Mouse (Mus musculus) cerebellum, adult 2 months (tissue): ENCODE measurements around the gene Cdca7l. TPM values are rescaled to one million over a fixed set of nuclear protein-coding genes. Genes with fewer than 3 reads are reported as not detected.
A peak's percentile ranks its signal among the peaks of the same experiment; 100 is the strongest.

Source experiments
- DNase-seq, 2 experiments: peaks; one replicate each; pipeline ENCODE4 v3.0.0; 2021
- H3K27ac ChIP-seq: fragments of 200-500 bp; 2 replicates; pipeline ENCODE4 v1.5.1; 2012; ENCODE audit warnings: low read length, control low read depth, inconsistent platforms; ENCODE audit not compliant: insufficient read depth
- H3K27me3 ChIP-seq: fragments of 200-500 bp; 2 replicates; pipeline ENCODE4 v1.6.1; 2012; ENCODE audit warnings: inconsistent platforms, mild to moderate bottlenecking, low read length, moderate library complexity; ENCODE audit not compliant: control insufficient read depth, insufficient read depth
- H3K4me1 ChIP-seq: fragments of 200-500 bp; 2 replicates; pipeline ENCODE4 v1.6.1; 2011; ENCODE audit warnings: low read length; ENCODE audit not compliant: control insufficient read depth, insufficient read depth
- H3K4me3 ChIP-seq: fragments of 200-500 bp; replicated peaks from 2 replicates; pipeline ENCODE3; 2011; ENCODE audit warnings: mild to moderate bottlenecking, low read depth, low read length, control low read depth; ENCODE audit not compliant: insufficient read depth
- CTCF ChIP-seq: fragments of 200-500 bp; IDR thresholded peaks from 2 replicates; pipeline ENCODE4 v1.5.1; 2011; ENCODE audit warnings: low read depth, mild to moderate bottlenecking, control low read depth, low read length, moderate library complexity, borderline replicate concordance; ENCODE audit not compliant: insufficient read depth
- POLR2A ChIP-seq: fragments of 200-500 bp; IDR thresholded peaks from 2 replicates; pipeline ENCODE4 v1.6.1; 2011; ENCODE audit warnings: low read length, control low read depth, borderline replicate concordance; ENCODE audit not compliant: insufficient read depth
- WGBS: fragments of 180-500 bp; shearing (Covaris S2); methylation state at CpG from one replicate; pipeline ENCODE4 v1.1.7; 2018; 5-methylcytosine and 5-hydroxymethylcytosine counted together
- polyA plus RNA-seq: library from polyadenylated mRNA; depleted of rRNA; stranded (reverse); fragments of >200 nt; gene quantifications from 2 replicates; pipeline ENCODE4 v1.2.3, GENCODE M21; 2012

Cdca7l gene
- polyA plus RNA-seq, 1 experiment: 1.0 TPM

- TF ChIP-seq POLR2A (no peak), CTCF (no peak)
- Histone ChIP-seq H3K27me3 (no peaks in the 10 kb centered on the region), H3K27ac (no peak overlapping the region), H3K4me1 (0 out of 2 replicates have a peak, but pooled peaks cover 2% of the 10 kb centered on the region), H3K4me3 (no peak overlapping the region)
- DNase-seq: no peak
- 19% methylated on average over 4 of the region's 4 CpGs for WGBS
Measured at GRCm38 (mm10) chr12:117795303-117795702, 8.8 kb upstream of the Cdca7l start.

- H3K4me3 ChIP-seq: no peak overlapping the region
- no peak for DNase-seq
- no peak overlapping the region for H3K27ac ChIP-seq
- peaks cover 2% of the 10 kb centered on the region; the same call in 1 of the 2 replicates for H3K4me1 ChIP-seq
- no peaks in the 10 kb centered on the region; the same call in 1 of the 2 replicates for H3K27me3 ChIP-seq
- TF ChIP-seq POLR2A: no peak
- TF ChIP-seq CTCF: no peak
- 74% methylated on average over 4 of the region's 4 CpGs for WGBS
Measured at GRCm38 (mm10) chr12:117805576-117805975, 1.5 kb downstream of the Cdca7l start.

GRCm38 (mm10) chr12:117806007-117806451, 1.9 kb downstream of the Cdca7l start:
- WGBS: 4% methylated on average over 12 of the region's 12 CpGs
- peak overlapping the region; percentile 47 for H3K4me3 ChIP-seq
- no peak for DNase-seq
- TF ChIP-seq POLR2A: no peak
- no peak for TF ChIP-seq CTCF
- no peak overlapping the region for H3K27ac ChIP-seq
- H3K4me1 ChIP-seq: peaks cover 2% of the 10 kb centered on the region; the same call in 1 of the 2 replicates
- H3K27me3 ChIP-seq: no peaks in the 10 kb centered on the region; the same call in 1 of the 2 replicates

- H3K27ac ChIP-seq: no peak overlapping the region
- WGBS: 12% methylated on average over 4 of the region's 4 CpGs
- H3K4me3 ChIP-seq: no peak overlapping the region
- DNase-seq: no peak
- peaks cover 2% of the 10 kb centered on the region; the same call in 1 of the 2 replicates for H3K4me1 ChIP-seq
- TF ChIP-seq POLR2A (no peak), CTCF (no peak)
- no peaks in the 10 kb centered on the region; the same call in 1 of the 2 replicates for H3K27me3 ChIP-seq
Measured at GRCm38 (mm10) chr12:117806470-117806869, 2.4 kb downstream of the Cdca7l start.

- H3K4me3 ChIP-seq: no peak overlapping the region
- H3K4me1 ChIP-seq: peaks cover 2% of the 10 kb centered on the region; the same call in 1 of the 2 replicates
- TF ChIP-seq POLR2A (no peak), CTCF (no peak)
- DNase-seq: no peak
- WGBS: 56% methylated on average over 12 of the region's 12 CpGs
- H3K27ac ChIP-seq: no peak overlapping the region
- H3K27me3 ChIP-seq: no peaks in the 10 kb centered on the region; the same call in 1 of the 2 replicates
Measured at GRCm38 (mm10) chr12:117807637-117808036, 3.5 kb downstream of the Cdca7l start.

- DNase-seq: no peak
- Histone ChIP-seq H3K4me3 (no peak overlapping the region), H3K27me3 (no peaks in the 10 kb centered on the region; the same call in 1 of the 2 replicates), H3K27ac (no peak overlapping the region), H3K4me1 (peaks cover 2% of the 10 kb centered on the region; the same call in 1 of the 2 replicates)
- no peak for TF ChIP-seq POLR2A
- TF ChIP-seq CTCF: no peak
- 54% methylated on average over 17 of the region's 17 CpGs for WGBS
Measured at GRCm38 (mm10) chr12:117808355-117809326, 4.6 kb downstream of the Cdca7l start.

GRCm38 (mm10) chr12:117809327-117810017, 5.4 kb downstream of the Cdca7l start:
- TF ChIP-seq CTCF (no peak), POLR2A (no peak)
- WGBS: 68% methylated on average over 10 of the region's 10 CpGs
- Histone ChIP-seq H3K27ac (no peak overlapping the region), H3K4me1 (peaks cover 2% of the 10 kb centered on the region; the same call in 1 of the 2 replicates), H3K4me3 (no peak overlapping the region), H3K27me3 (no peaks in the 10 kb centered on the region; the same call in 1 of the 2 replicates)
- DNase-seq: no peak
